Mouse (Mus musculus): Measurements from ENCODE around the gene Gm28539. TPM values are rescaled to one million over a fixed set of nuclear protein-coding genes. Genes with fewer than 3 reads are reported as not detected.

Gene Gm28539
- polyA plus RNA-seq, 1 experiment from 2014 or later: not detected

GRCm38 (mm10) chr16:18877386-18878090 lies 41.2 kb downstream of the Gm28539 start:
- under 1% methylated on average over 41 of the region's 43 CpGs for WGBS
- peak overlapping the region; percentile 74 for H3K4me2 ChIP-seq
- peak overlapping the region; percentile 91 for H3K27ac ChIP-seq (ENCODE audit: low read depth, low read length)
- no peaks in the 10 kb centered on the region for H3K27me3 ChIP-seq (ENCODE audit: control insufficient read depth, insufficient read depth, low read length)
- DNase-seq (ENCODE audit: low spot score, missing footprints): peak; percentile 97
- peak; percentile 45 for ATAC-seq (ENCODE audit: low FRiP score)
- peaks cover 6% of the 10 kb centered on the region; the same call in 1 of the 2 replicates for H3K36me3 ChIP-seq (ENCODE audit: control insufficient read depth, insufficient read depth, low read length)
- peak overlapping the region; percentile 97 for H3K4me3 ChIP-seq (ENCODE audit: low read depth, low read length)
- peaks cover 8% of the 10 kb centered on the region for H3K4me1 ChIP-seq (ENCODE audit: control insufficient read depth, insufficient read depth, low read length)
- H3K9me3 ChIP-seq (ENCODE audit: control insufficient read depth, low read length): no peaks in the 10 kb centered on the region
- peak overlapping the region; percentile 95 for H3K9ac ChIP-seq (ENCODE audit: low read length)

DNA sequence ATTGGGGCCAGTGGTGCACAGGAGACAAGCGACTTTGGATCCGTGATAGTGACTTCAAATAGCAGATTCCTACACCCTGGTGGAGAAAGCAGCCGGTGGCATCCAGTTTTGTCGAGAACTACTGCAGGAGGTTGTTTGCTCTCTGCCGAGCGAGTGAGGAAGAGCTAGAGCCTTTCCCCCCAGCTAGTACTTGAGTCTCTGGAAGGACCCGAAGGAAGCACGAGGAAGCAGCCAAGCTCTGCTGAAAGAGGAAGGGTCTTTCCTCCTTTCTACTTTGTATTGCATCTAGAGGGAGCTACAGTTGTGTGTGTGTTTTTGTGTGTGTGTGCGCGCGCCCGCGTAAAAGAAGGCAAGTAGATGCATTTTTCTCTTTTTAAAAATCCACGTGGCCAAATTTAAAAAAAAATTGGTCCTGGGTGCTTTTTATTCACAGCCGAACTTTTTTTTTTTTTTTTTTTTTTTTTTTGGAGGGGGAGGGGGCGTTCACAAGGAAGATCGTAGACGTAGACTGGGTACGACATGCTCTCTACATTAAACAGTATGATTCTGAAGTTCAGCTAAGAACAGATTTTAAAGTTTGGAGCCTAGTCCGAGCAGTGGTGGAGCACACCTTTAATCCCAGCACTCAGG lies 41.8 kb downstream of the Gm28539 start:
- Histone ChIP-seq H3K9me3 (ENCODE audit: control insufficient read depth, low read length) (no peaks in the 10 kb centered on the region), H3K4me2 (peak overlapping the region; percentile 74), H3K36me3 (ENCODE audit: control insufficient read depth, insufficient read depth, low read length) (peaks cover 9% of the 10 kb centered on the region), H3K4me1 (ENCODE audit: control insufficient read depth, insufficient read depth, low read length) (peaks cover 8% of the 10 kb centered on the region), H3K27me3 (ENCODE audit: control insufficient read depth, insufficient read depth, low read length) (no peaks in the 10 kb centered on the region), H3K4me3 (ENCODE audit: low read depth, low read length) (peak overlapping the region; percentile 97), H3K27ac (ENCODE audit: low read depth, low read length) (peak overlapping the region; percentile 91; the same call in 1 of the 2 replicates), H3K9ac (ENCODE audit: low read length) (peak overlapping the region; percentile 95)
- DNase-seq (ENCODE audit: low spot score, missing footprints) (no peak), ATAC-seq (ENCODE audit: low FRiP score) (no peak)
- 36% methylated on average over 20 of the region's 20 CpGs for WGBS

GRCm38 (mm10) chr16:18884044-18884443 lies 47.7 kb downstream of the Gm28539 start:
- DNase-seq (ENCODE audit: low spot score, missing footprints) (no peak), ATAC-seq (ENCODE audit: low FRiP score) (no peak)
- Histone ChIP-seq H3K9me3 (ENCODE audit: control insufficient read depth, low read length) (no peaks in the 10 kb centered on the region), H3K36me3 (ENCODE audit: control insufficient read depth, insufficient read depth, low read length) (peaks cover 7% of the 10 kb centered on the region), H3K4me1 (ENCODE audit: control insufficient read depth, insufficient read depth, low read length) (peaks cover 4% of the 10 kb centered on the region), H3K9ac (ENCODE audit: low read length) (no peak overlapping the region), H3K4me2 (no peak overlapping the region), H3K27me3 (ENCODE audit: control insufficient read depth, insufficient read depth, low read length) (no peaks in the 10 kb centered on the region), H3K27ac (ENCODE audit: low read depth, low read length) (no peak overlapping the region), H3K4me3 (ENCODE audit: low read depth, low read length) (no peak overlapping the region)

DNA sequence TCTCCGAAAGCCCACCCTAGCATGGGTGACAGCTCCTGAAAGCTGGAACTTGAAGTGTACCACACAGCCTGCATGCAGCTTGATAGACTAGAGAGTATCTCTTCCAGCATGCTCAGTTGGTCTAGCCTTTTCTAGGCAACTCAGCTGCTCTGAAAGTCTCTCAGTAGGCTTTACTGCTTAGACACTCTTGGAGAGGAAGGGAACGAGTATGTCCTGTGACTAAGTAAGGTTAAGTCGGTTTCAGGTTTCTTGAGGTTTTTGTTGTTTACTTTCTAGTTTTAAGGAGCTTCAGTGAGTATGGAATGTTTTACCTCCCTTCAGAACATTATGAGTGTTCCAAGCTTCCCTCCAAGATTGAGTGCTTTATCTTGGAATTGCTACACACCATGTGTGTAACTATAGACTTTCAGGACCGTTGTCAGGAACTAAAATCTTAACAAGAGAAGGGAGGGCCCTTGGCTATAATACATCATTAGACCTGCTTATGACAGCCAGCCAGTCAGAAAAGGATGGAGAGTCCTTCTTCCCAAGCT lies 57.5 kb downstream of the Gm28539 start:
- peak; percentile 61 for DNase-seq (ENCODE audit: low spot score, missing footprints)
- Histone ChIP-seq H3K4me1 (ENCODE audit: control insufficient read depth, insufficient read depth, low read length) (no peaks in the 10 kb centered on the region), H3K9me3 (ENCODE audit: control insufficient read depth, low read length) (no peaks in the 10 kb centered on the region), H3K27ac (ENCODE audit: low read depth, low read length) (no peak overlapping the region), H3K27me3 (ENCODE audit: control insufficient read depth, insufficient read depth, low read length) (no peaks in the 10 kb centered on the region), H3K4me3 (ENCODE audit: low read depth, low read length) (no peak overlapping the region), H3K36me3 (ENCODE audit: control insufficient read depth, insufficient read depth, low read length) (peaks cover 10% of the 10 kb centered on the region), H3K4me2 (no peak overlapping the region), H3K9ac (ENCODE audit: low read length) (no peak overlapping the region)
- no peak for ATAC-seq (ENCODE audit: low FRiP score)
- WGBS: 89% methylated on average over 4 of the region's 4 CpGs

GRCm38 (mm10) chr16:18895249-18895648 lies 58.9 kb downstream of the Gm28539 start:
- Histone ChIP-seq H3K36me3 (ENCODE audit: control insufficient read depth, insufficient read depth, low read length) (peaks cover 10% of the 10 kb centered on the region), H3K4me1 (ENCODE audit: control insufficient read depth, insufficient read depth, low read length) (no peaks in the 10 kb centered on the region), H3K9me3 (ENCODE audit: control insufficient read depth, low read length) (no peaks in the 10 kb centered on the region), H3K4me3 (ENCODE audit: low read depth, low read length) (no peak overlapping the region), H3K27me3 (ENCODE audit: control insufficient read depth, insufficient read depth, low read length) (no peaks in the 10 kb centered on the region), H3K27ac (ENCODE audit: low read depth, low read length) (no peak overlapping the region), H3K9ac (ENCODE audit: low read length) (no peak overlapping the region), H3K4me2 (no peak overlapping the region)
- WGBS: 85% methylated on average over 3 of the region's 3 CpGs
- ATAC-seq (ENCODE audit: low FRiP score) (no peak), DNase-seq (ENCODE audit: low spot score, missing footprints) (no peak)

DNA sequence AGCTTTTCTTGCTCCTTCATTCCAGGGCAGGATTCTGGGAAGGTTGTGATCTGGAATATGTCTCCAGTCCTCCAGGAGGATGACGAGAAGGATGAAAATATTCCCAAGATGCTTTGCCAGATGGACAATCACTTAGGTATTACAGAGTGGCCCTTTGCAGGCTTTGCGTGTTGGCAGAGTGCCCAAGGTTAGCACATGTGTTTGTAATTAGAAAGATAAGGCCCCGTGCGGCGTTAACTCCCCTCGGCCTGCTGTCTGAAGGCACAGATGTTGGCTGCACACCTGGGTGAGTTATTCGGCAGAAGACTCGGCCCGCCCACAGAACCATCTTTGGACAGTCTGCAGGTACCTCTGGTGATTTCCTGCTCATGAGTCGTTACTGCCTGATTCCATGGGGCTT lies 60.0 kb downstream of the Gm28539 start:
- Histone ChIP-seq H3K4me1 (ENCODE audit: control insufficient read depth, insufficient read depth, low read length) (no peaks in the 10 kb centered on the region), H3K9ac (ENCODE audit: low read length) (no peak overlapping the region), H3K4me2 (no peak overlapping the region), H3K9me3 (ENCODE audit: control insufficient read depth, low read length) (no peaks in the 10 kb centered on the region), H3K27ac (ENCODE audit: low read depth, low read length) (no peak overlapping the region), H3K36me3 (ENCODE audit: control insufficient read depth, insufficient read depth, low read length) (peaks cover 10% of the 10 kb centered on the region), H3K4me3 (ENCODE audit: low read depth, low read length) (no peak overlapping the region), H3K27me3 (ENCODE audit: control insufficient read depth, insufficient read depth, low read length) (no peaks in the 10 kb centered on the region)
- ATAC-seq (ENCODE audit: low FRiP score): no peak
- peak; percentile 28 for DNase-seq (ENCODE audit: low spot score, missing footprints)
- WGBS: 92% methylated on average over 10 of the region's 10 CpGs

DNA sequence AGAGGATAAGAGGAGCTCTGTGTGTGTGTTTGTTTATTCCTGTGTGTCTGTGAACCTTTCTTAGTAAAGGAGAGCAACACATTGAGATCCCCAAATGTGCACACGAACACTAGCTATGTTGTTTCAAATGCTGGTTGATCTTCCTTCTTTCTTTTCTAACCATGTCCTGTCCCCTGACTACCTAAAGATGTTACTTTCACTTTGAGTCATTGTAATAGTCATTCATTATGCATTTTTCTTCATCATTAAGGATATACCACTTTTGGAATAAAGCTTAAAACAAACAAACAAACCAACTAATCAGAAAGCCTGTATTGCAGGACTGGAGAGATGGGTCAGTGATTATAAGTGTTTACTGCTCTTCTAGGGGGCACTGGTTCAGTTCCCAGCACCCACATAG lies 69.3 kb downstream of the Gm28539 start:
- Histone ChIP-seq H3K36me3 (ENCODE audit: control insufficient read depth, insufficient read depth, low read length) (peaks cover 12% of the 10 kb centered on the region; the same call in 1 of the 2 replicates), H3K27me3 (ENCODE audit: control insufficient read depth, insufficient read depth, low read length) (no peaks in the 10 kb centered on the region), H3K4me2 (no peak overlapping the region), H3K9me3 (ENCODE audit: control insufficient read depth, low read length) (no peaks in the 10 kb centered on the region), H3K9ac (ENCODE audit: low read length) (no peak overlapping the region), H3K4me1 (ENCODE audit: control insufficient read depth, insufficient read depth, low read length) (no peaks in the 10 kb centered on the region), H3K4me3 (ENCODE audit: low read depth, low read length) (no peak overlapping the region), H3K27ac (ENCODE audit: low read depth, low read length) (no peak overlapping the region)
- DNase-seq (ENCODE audit: low spot score, missing footprints) (no peak), ATAC-seq (ENCODE audit: low FRiP score) (no peak)
- WGBS: 88% methylated on average over 1 of the region's 1 CpGs

DNA sequence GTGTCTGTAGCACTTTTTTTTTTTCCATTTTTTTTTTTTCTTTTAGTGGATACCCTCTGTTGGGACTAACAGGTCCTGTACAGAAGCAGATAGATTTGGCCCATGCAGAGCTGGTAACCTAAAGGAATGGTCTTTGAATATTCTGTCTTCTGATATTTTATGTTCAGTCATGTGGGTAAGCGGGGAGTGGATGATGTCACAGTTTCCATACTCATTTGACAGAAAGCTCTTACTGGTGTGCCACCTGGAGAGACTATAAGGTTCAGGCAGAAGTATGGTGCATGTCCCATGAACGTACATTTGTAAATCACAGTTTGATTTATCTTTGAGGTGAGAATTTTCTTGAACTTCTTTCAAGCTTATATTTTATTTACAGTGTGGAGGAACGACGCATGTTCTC lies 79.7 kb downstream of the Gm28539 start:
- Histone ChIP-seq H3K27me3 (ENCODE audit: control insufficient read depth, insufficient read depth, low read length) (no peaks in the 10 kb centered on the region), H3K4me3 (ENCODE audit: low read depth, low read length) (no peak overlapping the region), H3K4me2 (no peak overlapping the region), H3K9ac (ENCODE audit: low read length) (no peak overlapping the region), H3K9me3 (ENCODE audit: control insufficient read depth, low read length) (no peaks in the 10 kb centered on the region), H3K36me3 (ENCODE audit: control insufficient read depth, insufficient read depth, low read length) (peaks cover 16% of the 10 kb centered on the region), H3K27ac (ENCODE audit: low read depth, low read length) (no peak overlapping the region), H3K4me1 (ENCODE audit: control insufficient read depth, insufficient read depth, low read length) (no peaks in the 10 kb centered on the region)
- WGBS: 94% methylated on average over 4 of the region's 4 CpGs
- DNase-seq (ENCODE audit: low spot score, missing footprints) (no peak), ATAC-seq (ENCODE audit: low FRiP score) (no peak)

DNA sequence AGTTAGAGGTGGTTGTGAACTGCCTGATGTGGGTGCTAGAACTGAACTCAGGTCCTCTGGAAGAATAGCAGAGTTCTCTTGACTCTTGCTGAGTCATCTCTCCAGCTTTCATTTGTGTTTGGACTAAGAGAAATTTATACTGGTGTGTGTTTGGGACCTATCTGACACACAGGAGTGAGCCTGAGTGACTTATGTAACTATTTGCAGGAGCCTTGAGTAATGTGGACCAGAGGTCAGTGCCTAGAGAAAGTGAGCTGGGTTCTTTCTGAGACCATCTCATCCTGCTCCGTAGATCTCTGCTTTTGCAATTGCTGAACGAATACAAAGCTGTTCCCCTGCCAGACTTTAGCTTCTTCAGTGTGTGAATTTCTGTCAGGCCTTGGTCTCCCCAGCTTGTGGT lies 85.4 kb downstream of the Gm28539 start:
- DNase-seq (ENCODE audit: low spot score, missing footprints) (no peak), ATAC-seq (ENCODE audit: low FRiP score) (no peak)
- 90% methylated on average over 2 of the region's 2 CpGs for WGBS
- H3K4me1 ChIP-seq (ENCODE audit: control insufficient read depth, insufficient read depth, low read length): no peaks in the 10 kb centered on the region
- H3K27me3 ChIP-seq (ENCODE audit: control insufficient read depth, insufficient read depth, low read length): no peaks in the 10 kb centered on the region
- no peak overlapping the region for H3K4me2 ChIP-seq
- no peak overlapping the region for H3K4me3 ChIP-seq (ENCODE audit: low read depth, low read length)
- no peak overlapping the region for H3K9ac ChIP-seq (ENCODE audit: low read length)
- H3K36me3 ChIP-seq (ENCODE audit: control insufficient read depth, insufficient read depth, low read length): peaks cover 25% of the 10 kb centered on the region
- no peak overlapping the region for H3K27ac ChIP-seq (ENCODE audit: low read depth, low read length)
- H3K9me3 ChIP-seq (ENCODE audit: control insufficient read depth, low read length): no peaks in the 10 kb centered on the region
